Mouse (Mus musculus): ENCODE data around the gene Sncb.

DNA sequence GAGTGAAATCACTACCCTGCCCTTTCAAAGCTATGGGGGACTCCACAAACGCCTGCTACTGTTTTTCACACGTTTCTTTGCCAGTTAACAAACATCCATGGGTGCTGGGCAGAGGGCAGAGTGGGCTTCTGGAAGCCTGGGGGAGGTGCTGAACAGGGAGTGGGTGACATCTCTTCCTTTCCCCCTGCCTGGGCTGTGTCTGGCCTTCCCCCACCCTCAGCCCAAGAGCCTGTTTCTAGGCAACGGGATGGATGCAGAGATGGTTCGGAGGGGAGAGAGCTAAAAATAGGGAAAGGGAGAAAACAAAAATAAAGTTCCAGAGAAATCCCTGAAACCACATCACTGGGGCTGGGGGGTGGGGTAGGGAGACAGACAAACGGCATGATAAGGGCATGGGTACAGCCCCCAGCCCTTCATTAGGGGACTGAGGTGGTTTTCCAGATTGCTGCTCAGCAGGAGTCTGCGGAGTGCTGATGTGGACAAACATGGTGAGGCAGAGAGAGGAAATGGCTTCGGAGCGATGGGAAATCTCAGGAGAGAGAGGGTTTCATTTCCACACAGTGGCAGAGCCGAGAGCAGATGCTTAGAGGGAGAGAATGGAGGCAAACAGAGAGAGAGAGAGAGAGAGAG is 11.1 kb downstream of the Sncb start:
- no peak for TF ChIP-seq CTCF (IDR thresholded peaks at IDR 0.05; ENCODE audit: extremely low read depth, insufficient read length, insufficient replicate concordance, low read depth, low read length)
- TF ChIP-seq POLR2A (IDR thresholded peaks at IDR 0.05; ENCODE audit: low read depth, low read length) = no peak

Data from small intestine, adult 2 months (tissue).